Mouse (Mus musculus) spleen, adult 2 months (tissue): ENCODE data around the gene Lmtk2.

Source experiments
- CTCF ChIP-seq: fragments of 200-500 bp; IDR thresholded peaks from 2 replicates; pipeline ENCODE4 v1.5.1; 2011; ENCODE audit warnings: mild to moderate bottlenecking, inconsistent platforms; ENCODE audit not compliant: insufficient read depth, insufficient read length, insufficient replicate concordance; ENCODE audit errors: extremely low read depth
- POLR2A ChIP-seq: fragments of 200-500 bp; IDR thresholded peaks from 2 replicates; pipeline ENCODE4 v1.6.1; 2011; ENCODE audit warnings: low read depth, low read length, inconsistent platforms

GRCm38 (mm10) chr5:144232531-144232930, 132.3 kb downstream of the Lmtk2 start:
- TF ChIP-seq CTCF, result no peak
- TF ChIP-seq POLR2A, result no peak
